Mouse (Mus musculus): ENCODE data around the gene Eppin.

Gene Eppin

DNA sequence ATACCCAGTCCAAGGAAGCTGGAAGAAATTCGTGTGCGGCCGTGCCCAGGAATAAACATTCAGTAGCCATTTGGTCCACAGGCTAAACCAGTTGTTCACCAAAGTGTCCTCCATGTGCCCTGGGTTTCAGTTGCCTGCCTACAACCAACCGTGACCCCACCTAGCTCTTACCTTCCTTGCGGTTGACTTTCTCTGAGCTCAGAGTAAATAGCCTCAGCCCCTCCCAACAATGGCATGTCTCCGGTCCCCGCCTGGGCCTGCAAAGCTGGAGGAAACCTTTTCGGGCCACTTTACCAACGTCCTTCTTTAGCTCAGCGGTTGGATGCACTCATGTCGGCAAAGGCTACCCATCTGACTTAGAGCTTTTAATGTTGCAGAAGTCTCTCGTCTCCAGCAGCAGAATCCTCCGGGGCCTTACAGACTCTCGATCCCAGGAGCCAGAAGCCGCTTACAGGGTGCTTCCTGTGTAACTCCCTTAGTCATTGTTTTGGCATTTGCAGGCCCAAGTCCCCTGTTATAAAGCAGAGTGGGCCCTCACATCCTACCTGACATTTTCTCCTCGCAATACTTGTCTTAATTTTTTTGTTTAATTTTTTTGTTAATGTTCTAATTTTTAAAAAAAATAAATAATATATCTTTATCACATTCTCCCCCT is 34.3 kb downstream of the Eppin start:
- DNase-seq, result peak; percentile 25

GRCm38 (mm10) chr2:164558426-164558825 is 35.0 kb downstream of the Eppin start:
- no peak for DNase-seq

GRCm38 (mm10) chr2:164551502-164551901 is 41.9 kb downstream of the Eppin start:
- no peak for DNase-seq

- DNase-seq, result no peak
Observed at GRCm38 (mm10) chr2:164550895-164551269, 42.5 kb downstream of the Eppin start.

GRCm38 (mm10) chr2:164549963-164550894 is 43.2 kb downstream of the Eppin start:
- no peak for DNase-seq

GRCm38 (mm10) chr2:164549338-164549737 is 44.1 kb downstream of the Eppin start:
- DNase-seq, result peak; percentile 17

- DNase-seq, result no peak
Observed at GRCm38 (mm10) chr2:164544454-164545097, 48.8 kb downstream of the Eppin start.

GRCm38 (mm10) chr2:164543745-164544144 is 49.6 kb downstream of the Eppin start:
- no peak for DNase-seq

GRCm38 (mm10) chr2:164542598-164542997 is 50.8 kb downstream of the Eppin start:
- no peak for DNase-seq

GRCm38 (mm10) chr2:164542132-164542531 is 51.3 kb downstream of the Eppin start:
- DNase-seq, result no peak

DNA sequence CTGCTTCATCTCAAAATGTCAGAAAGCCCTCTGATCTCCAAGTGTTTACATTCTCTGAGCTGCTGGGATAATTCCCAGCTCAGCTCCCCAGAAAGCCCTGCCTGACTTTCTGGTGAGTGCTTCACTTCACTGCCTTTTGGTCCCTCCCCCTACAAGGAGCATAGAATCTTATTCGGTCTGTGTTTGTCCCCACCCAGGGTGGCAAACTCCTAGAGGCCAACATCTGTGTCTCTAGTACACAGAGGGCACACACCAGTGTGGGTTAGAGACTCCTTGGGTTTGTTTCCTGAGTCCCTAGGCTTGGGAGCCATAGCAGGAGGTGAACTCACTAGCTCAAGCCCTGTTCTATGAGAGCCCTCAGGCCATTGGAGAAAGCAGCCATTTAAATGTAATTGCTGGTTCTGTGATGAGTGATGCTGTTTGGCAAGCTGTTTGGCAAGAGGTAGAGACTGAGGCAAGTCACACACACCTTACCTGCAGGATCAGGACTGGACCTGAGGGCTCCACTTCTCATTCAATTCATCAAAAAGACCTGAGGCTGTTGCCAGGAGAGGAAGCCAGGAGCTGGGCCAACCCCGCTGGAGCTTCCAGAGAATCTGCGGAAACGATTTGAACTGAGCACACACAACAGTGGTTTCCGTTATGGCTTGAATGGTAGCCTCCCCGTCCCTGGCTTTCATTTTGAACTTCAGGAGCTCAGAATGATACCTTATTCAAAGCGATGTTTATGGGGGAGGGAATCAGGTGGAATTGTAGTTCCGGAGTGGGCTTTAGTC is 52.6 kb downstream of the Eppin start:
- DNase-seq, result peak; percentile 28

All from lung, postnatal 14 days (tissue).